In genomic region chr11:96337026-96337425, GRCm38 (mm10) we compare ENCODE assay signal across 18 mouse cellular contexts. TPM values are rescaled to one million over a fixed set of nuclear protein-coding genes. Genes with fewer than 3 reads are reported as not detected.
DNase-seq lines count a peak whose midpoint lies in the region; ATAC-seq and TF ChIP-seq lines count a peak whose summit lies in the region.
"Had no signal": no experiment of that assay in that cellular context is flagged by ENCODE, and none has a peak within 500 bp of the region (broad histone marks: within the 10 kb centered on the region; RNA-seq: fewer than 3 reads in every experiment).

No protein-coding gene starts in this region.

- WGBS in lung, embryonic 14.5 days, result 10% methylated on average over 6 of the region's 6 CpGs
- WGBS in hindbrain, embryonic 10.5 days, result 2% methylated on average over 6 of the region's 6 CpGs
- 4% methylated on average over 6 of the region's 6 CpGs for WGBS in hindbrain, postnatal 0 days
- WGBS in stomach, embryonic 16.5 days, result 24% methylated on average over 6 of the region's 6 CpGs
- under 1% methylated on average over 6 of the region's 6 CpGs for WGBS in forebrain, embryonic 13.5 days

- H3K9ac ChIP-seq in lung, embryonic 14.5 days, result peak overlapping the region; percentile 97
- no peak overlapping the region for H3K9ac ChIP-seq in hindbrain, postnatal 0 days (replicated peaks; ENCODE audit: low read length)
- peak overlapping the region; percentile 37; the same call in 1 of the 2 replicates for H3K9ac ChIP-seq in stomach, embryonic 16.5 days (ENCODE audit: low read length)
- no peak overlapping the region for H3K9ac ChIP-seq in forebrain, embryonic 13.5 days
- H3K9ac ChIP-seq: forebrain, postnatal 0 days had no signal

- peaks cover 53% of the 10 kb centered on the region for H3K36me3 ChIP-seq in lung, embryonic 14.5 days (ENCODE audit: insufficient read depth)
- no peaks in the 10 kb centered on the region for H3K36me3 ChIP-seq in hindbrain, embryonic 10.5 days
- H3K36me3 ChIP-seq in hindbrain, postnatal 0 days (ENCODE audit: insufficient read depth, low read length), result no peaks in the 10 kb centered on the region
- no peaks in the 10 kb centered on the region for H3K36me3 ChIP-seq in stomach, embryonic 16.5 days (ENCODE audit: control insufficient read depth, insufficient read depth, low read length)
- no peaks in the 10 kb centered on the region for H3K36me3 ChIP-seq in forebrain, embryonic 13.5 days (ENCODE audit: poor library complexity, severe bottlenecking)

- peak overlapping the region; percentile 84 for H3K4me2 ChIP-seq in lung, embryonic 14.5 days
- peak overlapping the region; percentile 58; the same call in 1 of the 2 replicates for H3K4me2 ChIP-seq in hindbrain, postnatal 0 days (ENCODE audit: low read depth, low read length)
- H3K4me2 ChIP-seq in stomach, embryonic 16.5 days (ENCODE audit: low read depth, low read length), result peak overlapping the region; percentile 38
- H3K4me2 ChIP-seq in forebrain, embryonic 13.5 days, result no peak overlapping the region

- H3K27ac ChIP-seq in lung, embryonic 14.5 days (ENCODE audit: low read depth), result peak overlapping the region; percentile 100
- H3K27ac ChIP-seq in hindbrain, embryonic 10.5 days, result peak overlapping the region; percentile 86
- peak overlapping the region; percentile 45; the same call in 1 of the 2 replicates for H3K27ac ChIP-seq in hindbrain, postnatal 0 days
- H3K27ac ChIP-seq in stomach, embryonic 16.5 days (ENCODE audit: low read length), result peak overlapping the region; percentile 58; the same call in 1 of the 2 replicates
- no peak overlapping the region for H3K27ac ChIP-seq in forebrain, embryonic 13.5 days

- H3K27me3 ChIP-seq in lung, embryonic 14.5 days (ENCODE audit: insufficient read depth, low read length), result peaks cover 40% of the 10 kb centered on the region
- H3K27me3 ChIP-seq in hindbrain, embryonic 10.5 days (ENCODE audit: insufficient read depth, poor library complexity, severe bottlenecking), result peaks cover 100% of the 10 kb centered on the region
- H3K27me3 ChIP-seq in hindbrain, postnatal 0 days (ENCODE audit: insufficient read depth, low read length), result peaks cover 73% of the 10 kb centered on the region
- H3K27me3 ChIP-seq in stomach, embryonic 16.5 days (ENCODE audit: control insufficient read depth, insufficient read depth, low read length), result peaks cover 7% of the 10 kb centered on the region
- H3K27me3 ChIP-seq in forebrain, embryonic 13.5 days, result peaks cover 100% of the 10 kb centered on the region

- no peaks in the 10 kb centered on the region for H3K9me3 ChIP-seq in lung, embryonic 14.5 days (ENCODE audit: low read depth, low read length)
- H3K9me3 ChIP-seq in hindbrain, embryonic 10.5 days, result no peaks in the 10 kb centered on the region
- H3K9me3 ChIP-seq in hindbrain, postnatal 0 days (ENCODE audit: low read length), result no peaks in the 10 kb centered on the region
- H3K9me3 ChIP-seq in stomach, embryonic 16.5 days (replicated peaks; ENCODE audit: control insufficient read depth, low read length), result no peaks in the 10 kb centered on the region
- H3K9me3 ChIP-seq in forebrain, embryonic 13.5 days (replicated peaks), result no peaks in the 10 kb centered on the region

- peaks cover 27% of the 10 kb centered on the region for H3K4me1 ChIP-seq in lung, embryonic 14.5 days (ENCODE audit: insufficient read depth)
- peaks cover 18% of the 10 kb centered on the region for H3K4me1 ChIP-seq in hindbrain, embryonic 10.5 days (replicated peaks)
- no peaks in the 10 kb centered on the region; the same call in 1 of the 2 replicates for H3K4me1 ChIP-seq in hindbrain, postnatal 0 days (ENCODE audit: insufficient read depth, low read length)
- peaks cover 38% of the 10 kb centered on the region for H3K4me1 ChIP-seq in stomach, embryonic 16.5 days (ENCODE audit: control insufficient read depth, insufficient read depth, low read length)
- H3K4me1 ChIP-seq in forebrain, embryonic 13.5 days, result no peaks in the 10 kb centered on the region

- no peak for ATAC-seq in lung, embryonic 14.5 days (ENCODE audit: insufficient read depth)
- no peak for ATAC-seq in hindbrain, postnatal 0 days
- ATAC-seq in stomach, embryonic 16.5 days (ENCODE audit: insufficient read depth, low FRiP score), result no peak
- no peak for ATAC-seq in forebrain, embryonic 13.5 days
- ATAC-seq: forebrain, postnatal 0 days; midbrain, embryonic 16.5 days had no signal

- TF ChIP-seq CTCF in lung, embryonic 14.5 days (IDR thresholded peaks at IDR 0.05; ENCODE audit: low read depth), result no peak
- TF ChIP-seq CTCF in hindbrain, postnatal 0 days (IDR thresholded peaks at IDR 0.05; ENCODE audit: low read depth), result no peak

- H3K4me3 ChIP-seq in lung, embryonic 14.5 days (ENCODE audit: low read depth, low read length), result peak overlapping the region; percentile 64
- peak overlapping the region; percentile 50 for H3K4me3 ChIP-seq in hindbrain, embryonic 10.5 days
- no peak overlapping the region for H3K4me3 ChIP-seq in hindbrain, postnatal 0 days (ENCODE audit: low read length)
- no peak overlapping the region for H3K4me3 ChIP-seq in stomach, embryonic 16.5 days (replicated peaks; ENCODE audit: low read length)
- no peak overlapping the region for H3K4me3 ChIP-seq in forebrain, embryonic 13.5 days

- DNase-seq in lung, embryonic 14.5 days, result no peak
- DNase-seq in lung, postnatal 14 days, result no peak
- DNase-seq in hindbrain, embryonic 10.5 days (ENCODE audit: low spot score), result peak; percentile 29
- no peak for DNase-seq in hindbrain, postnatal 0 days (ENCODE audit: low spot score)
- DNase-seq in right cerebral cortex, postnatal 25 days, result no peak
- DNase-seq: cerebellum, adult 11 months; forebrain, postnatal 0 days; kidney, postnatal 14 days; layer of hippocampus, postnatal 36 days; liver; lung, postnatal 4 days; right cerebral cortex, postnatal 14 days; thymus, postnatal 36 days had no signal

RNA-seq across cellular contexts. Expression of gene Hoxb2, which starts 13.3 kb away (rescaled TPM):
- 48.9 and 51.6 TPM in 2 replicates for polyA plus RNA-seq in lung, embryonic 14.5 days (2014; fragmentation: Nextera tagmentation; extraction: Ambion mirVana)
- polyA plus RNA-seq in hindbrain, embryonic 10.5 days (2016; fragmentation: Nextera tagmentation; extraction: Ambion mirVana), result 30.1 and 49.6 TPM in 2 replicates
- 35.4 and 36.4 TPM in 2 replicates for total RNA-seq in hindbrain, postnatal 0 days (2014; rRNA removed)
- 11.6 and 13.1 TPM in 2 replicates for polyA plus RNA-seq in hindbrain, postnatal 0 days (2015; fragmentation: Nextera tagmentation; extraction: Ambion mirVana)
- 9.1 and 11.5 TPM in 2 replicates for polyA plus RNA-seq in stomach, embryonic 16.5 days (2015; fragmentation: Nextera tagmentation; extraction: Ambion mirVana)
- not detected in 2 replicates for polyA plus RNA-seq in forebrain, embryonic 13.5 days (2015; fragmentation: Nextera tagmentation; extraction: Ambion mirVana)
- total RNA-seq: CH12.LX; forebrain, postnatal 0 days; layer of hippocampus, postnatal 36 days had no signal
- polyA plus RNA-seq: cortical plate, adult 2 months; forebrain, postnatal 0 days had no signal

RNA-seq across cellular contexts. Expression of gene Hoxb3, which starts 13.9 kb away (rescaled TPM):
- polyA plus RNA-seq in lung, embryonic 14.5 days (2014; fragmentation: Nextera tagmentation; extraction: Ambion mirVana), result 3.9 and 6.3 TPM in 2 replicates
- polyA plus RNA-seq in hindbrain, embryonic 10.5 days (2016; fragmentation: Nextera tagmentation; extraction: Ambion mirVana), result 5.3 and 9.6 TPM in 2 replicates
- total RNA-seq in hindbrain, postnatal 0 days (2014; rRNA removed), result 42.1 and 42.2 TPM in 2 replicates
- 6.6 and 8.1 TPM in 2 replicates for polyA plus RNA-seq in hindbrain, postnatal 0 days (2015; fragmentation: Nextera tagmentation; extraction: Ambion mirVana)
- 0.99 and 1.5 TPM in 2 replicates for polyA plus RNA-seq in stomach, embryonic 16.5 days (2015; fragmentation: Nextera tagmentation; extraction: Ambion mirVana)
- not detected in 2 replicates for polyA plus RNA-seq in forebrain, embryonic 13.5 days (2015; fragmentation: Nextera tagmentation; extraction: Ambion mirVana)
- total RNA-seq: forebrain, postnatal 0 days; layer of hippocampus, postnatal 36 days had no signal
- polyA plus RNA-seq: cortical plate, adult 2 months; forebrain, postnatal 0 days; midbrain, embryonic 16.5 days had no signal

RNA-seq across cellular contexts. Expression of gene Hoxb4, which starts 19.0 kb away (rescaled TPM):
- polyA plus RNA-seq in lung, embryonic 14.5 days (2014; fragmentation: Nextera tagmentation; extraction: Ambion mirVana), result 3.8 and 3.9 TPM in 2 replicates
- polyA plus RNA-seq in hindbrain, embryonic 10.5 days (2016; fragmentation: Nextera tagmentation; extraction: Ambion mirVana), result 0.47 and 3.1 TPM in 2 replicates
- total RNA-seq in hindbrain, postnatal 0 days (2014; rRNA removed), result 4.2 and 8.6 TPM in 2 replicates
- polyA plus RNA-seq in hindbrain, postnatal 0 days (2015; fragmentation: Nextera tagmentation; extraction: Ambion mirVana), result 2.4 and 3.3 TPM in 2 replicates
- 2.2 and 2.7 TPM in 2 replicates for polyA plus RNA-seq in stomach, embryonic 16.5 days (2015; fragmentation: Nextera tagmentation; extraction: Ambion mirVana)
- polyA plus RNA-seq in forebrain, embryonic 13.5 days (2015; fragmentation: Nextera tagmentation; extraction: Ambion mirVana), result not detected in 2 replicates
- total RNA-seq: forebrain, postnatal 0 days; layer of hippocampus, postnatal 36 days had no signal
- polyA plus RNA-seq: cortical plate, adult 2 months; forebrain, postnatal 0 days; midbrain, embryonic 16.5 days had no signal

RNA-seq across cellular contexts. Expression of gene Hoxb1, which starts 28.5 kb away (rescaled TPM):
- polyA plus RNA-seq in lung, embryonic 14.5 days (2014; fragmentation: Nextera tagmentation; extraction: Ambion mirVana), result 0.08 TPM in 1 of 2 replicates, not detected in the other
- polyA plus RNA-seq in hindbrain, embryonic 10.5 days (2016; fragmentation: Nextera tagmentation; extraction: Ambion mirVana), result 15.4 and 22.7 TPM in 2 replicates
- 0.21 TPM in 1 of 2 replicates, not detected in the other for total RNA-seq in hindbrain, postnatal 0 days (2014; rRNA removed)
- 0.08 and 0.24 TPM in 2 replicates for polyA plus RNA-seq in hindbrain, postnatal 0 days (2015; fragmentation: Nextera tagmentation; extraction: Ambion mirVana)
- polyA plus RNA-seq in stomach, embryonic 16.5 days (2015; fragmentation: Nextera tagmentation; extraction: Ambion mirVana), result 0.24 TPM in 1 of 2 replicates, not detected in the other
- polyA plus RNA-seq in forebrain, embryonic 13.5 days (2015; fragmentation: Nextera tagmentation; extraction: Ambion mirVana), result not detected in 2 replicates
- total RNA-seq: CH12.LX; forebrain, postnatal 0 days; layer of hippocampus, postnatal 36 days had no signal
- polyA plus RNA-seq: cortical plate, adult 2 months; forebrain, postnatal 0 days; midbrain, embryonic 16.5 days had no signal

RNA-seq across cellular contexts. Expression of gene Hoxb5, which starts 33.9 kb away (rescaled TPM):
- 65.9 and 76.1 TPM in 2 replicates for polyA plus RNA-seq in lung, embryonic 14.5 days (2014; fragmentation: Nextera tagmentation; extraction: Ambion mirVana)
- polyA plus RNA-seq in hindbrain, embryonic 10.5 days (2016; fragmentation: Nextera tagmentation; extraction: Ambion mirVana), result 0.14 and 6.3 TPM in 2 replicates
- 16.5 and 24.3 TPM in 2 replicates for total RNA-seq in hindbrain, postnatal 0 days (2014; rRNA removed)
- polyA plus RNA-seq in hindbrain, postnatal 0 days (2015; fragmentation: Nextera tagmentation; extraction: Ambion mirVana), result 109 and 113 TPM in 2 replicates
- polyA plus RNA-seq in stomach, embryonic 16.5 days (2015; fragmentation: Nextera tagmentation; extraction: Ambion mirVana), result 13.8 TPM in 2 replicates
- 0.09 TPM in 1 of 2 replicates, not detected in the other for polyA plus RNA-seq in forebrain, embryonic 13.5 days (2015; fragmentation: Nextera tagmentation; extraction: Ambion mirVana)
- total RNA-seq: forebrain, postnatal 0 days; layer of hippocampus, postnatal 36 days had no signal
- polyA plus RNA-seq: cortical plate, adult 2 months; forebrain, postnatal 0 days; midbrain, embryonic 16.5 days had no signal

Comparison
In these comparisons a context has a peak if more than half of its experiments do, and no peak if none do; other contexts are left out.
1. H3K4me3 ChIP-seq: peak in lung, embryonic 14.5 days (single experiment) and hindbrain, embryonic 10.5 days (single experiment); none in hindbrain, postnatal 0 days (single experiment), stomach, embryonic 16.5 days (single experiment) and forebrain, embryonic 13.5 days (single experiment).
2. H3K9ac ChIP-seq: peak in lung, embryonic 14.5 days (single experiment) and stomach, embryonic 16.5 days (single experiment); none in hindbrain, postnatal 0 days (single experiment) and forebrain, embryonic 13.5 days (single experiment).